Mouse (Mus musculus) MEL (cell line): Measurements from ENCODE around the gene Hist2h2ac. TPM values are rescaled to one million over a fixed set of nuclear protein-coding genes. Genes with fewer than 3 reads are reported as not detected.
A peak's percentile ranks its signal among the peaks of the same experiment; 100 is the strongest.

ENCODE experiments used
- DNase-seq: peaks from one replicate; pipeline ENCODE4 v3.0.0; 2011; ENCODE audit warnings: low read depth, low spot score
- H3K27ac ChIP-seq: 2 replicates; pipeline ENCODE4 v1.5.1; 2012; ENCODE audit warnings: low read depth, mild to moderate bottlenecking, control low read depth, low read length, moderate library complexity; ENCODE audit not compliant: control insufficient read depth
- H3K27me3 ChIP-seq, 2 experiments: fragments of 150-350 bp in 1 of 2; sonication (generic) in 1 of 2; 2 replicates each; pipeline ENCODE4 v1.6.1; 2012; ENCODE audit warnings: low read length in 2 of 2, mild to moderate bottlenecking in 2 of 2, improper control_type of control experiment in 1 of 2, moderate library complexity in 1 of 2; ENCODE audit not compliant: insufficient read depth in 2 of 2, control insufficient read depth in 1 of 2
- H3K36me3 ChIP-seq, 2 experiments: 2 replicates each; pipeline ENCODE4 v1.6.1; 2012 to 2014; ENCODE audit warnings: low read length in 2 of 2, improper control_type of control experiment in 1 of 2, inconsistent platforms in 1 of 2, mild to moderate bottlenecking in 1 of 2; ENCODE audit not compliant: insufficient read depth in 2 of 2, control insufficient read depth in 1 of 2
- H3K4me1 ChIP-seq, 2 experiments: fragments of 150-350 bp in 1 of 2; sonication (generic) in 1 of 2; 2 replicates each; pipeline ENCODE4 v1.6.1; 2012; ENCODE audit warnings: low read length in 2 of 2, improper control_type of control experiment in 1 of 2, mild to moderate bottlenecking in 1 of 2; ENCODE audit not compliant: insufficient read depth in 2 of 2, control insufficient read depth in 1 of 2
- H3K4me3 ChIP-seq, 2 experiments: fragments of 150-350 bp in 1 of 2; sonication (generic) in 1 of 2; 2 replicates each; pipeline ENCODE4 v1.5.1; 2012; ENCODE audit warnings: low read depth in 2 of 2, low read length in 2 of 2, mild to moderate bottlenecking in 2 of 2, moderate library complexity in 2 of 2, control low read depth in 1 of 2, improper control_type of control experiment in 1 of 2; ENCODE audit not compliant: control insufficient read depth in 1 of 2, insufficient read depth in 1 of 2
- H3K79me2 ChIP-seq: 2 replicates; pipeline ENCODE4 v1.6.1; 2012; ENCODE audit warnings: mild to moderate bottlenecking, low read length, moderate library complexity; ENCODE audit not compliant: control insufficient read depth, poor library complexity, insufficient read depth
- H3K9ac ChIP-seq: 2 replicates; pipeline ENCODE4 v1.6.1; 2012; ENCODE audit warnings: low read depth, mild to moderate bottlenecking, control low read depth, low read length, moderate library complexity; ENCODE audit not compliant: control insufficient read depth, poor library complexity, severe bottlenecking
- H3K9me3 ChIP-seq: fragments of 150-350 bp; sonication (generic); replicated peaks from 2 replicates; pipeline ENCODE4 v1.6.1; 2012; ENCODE audit warnings: mild to moderate bottlenecking, low read length, improper control_type of control experiment, moderate library complexity; ENCODE audit not compliant: insufficient read depth
- CHD1 ChIP-seq: IDR thresholded peaks from 2 replicates; pipeline ENCODE4 v1.6.1; 2012; ENCODE audit warnings: low read depth, mild to moderate bottlenecking, inconsistent platforms, low read length, improper control_type of control experiment
- CHD2 ChIP-seq: IDR thresholded peaks from 2 replicates; pipeline ENCODE4 v1.6.1; 2011; ENCODE audit warnings: low read length, improper control_type of control experiment
- CTCF ChIP-seq, 3 experiments: IDR thresholded peaks in 2 of 3; conservative IDR thresholded peaks in 1 of 3; 2 replicates each; pipeline ENCODE4 v1.5.1; 2011 to 2012; ENCODE audit warnings: low read length in 3 of 3, low read depth in 2 of 3, mild to moderate bottlenecking in 2 of 3, improper control_type of control experiment in 1 of 3, inconsistent platforms in 1 of 3, mixed read lengths in 1 of 3, moderate library complexity in 1 of 3; ENCODE audit not compliant: control insufficient read depth in 1 of 3, insufficient read depth in 1 of 3, poor library complexity in 1 of 3, severe bottlenecking in 1 of 3
- ELF1 ChIP-seq: IDR thresholded peaks from 2 replicates; pipeline ENCODE4 v1.6.1; 2014; ENCODE audit warnings: low read depth, mild to moderate bottlenecking, inconsistent platforms, low read length, improper control_type of control experiment, moderate library complexity
- ETS1 ChIP-seq: IDR thresholded peaks from 2 replicates; pipeline ENCODE4 v1.6.1; 2012; ENCODE audit warnings: low read depth, mild to moderate bottlenecking, inconsistent platforms, low read length, improper control_type of control experiment, moderate library complexity
- GABPA ChIP-seq: IDR thresholded peaks from 2 replicates; pipeline ENCODE4 v1.6.1; 2012; ENCODE audit warnings: low read depth, mild to moderate bottlenecking, inconsistent platforms, low read length, improper control_type of control experiment, moderate library complexity
- GATA1 ChIP-seq: IDR thresholded peaks from 2 replicates; pipeline ENCODE4 v1.6.1; 2011; ENCODE audit warnings: low read depth, low read length, improper control_type of control experiment
- HCFC1 ChIP-seq: IDR thresholded peaks from 2 replicates; pipeline ENCODE4 v1.6.1; 2012; ENCODE audit warnings: low read depth, mild to moderate bottlenecking, inconsistent platforms, low read length, improper control_type of control experiment, moderate library complexity
- MAFK ChIP-seq: IDR thresholded peaks from 2 replicates; pipeline ENCODE4 v1.6.1; 2011; ENCODE audit warnings: low read depth, mild to moderate bottlenecking, low read length, improper control_type of control experiment, borderline replicate concordance
- MAX ChIP-seq: IDR thresholded peaks from 2 replicates; pipeline ENCODE4 v1.6.1; 2011; ENCODE audit warnings: low read length, improper control_type of control experiment
- MAZ ChIP-seq: IDR thresholded peaks from 2 replicates; pipeline ENCODE4 v1.6.1; 2012; ENCODE audit warnings: low read depth, mild to moderate bottlenecking, inconsistent platforms, low read length, improper control_type of control experiment
- MEF2A ChIP-seq: IDR thresholded peaks from 2 replicates; pipeline ENCODE4 v1.6.1; 2014; ENCODE audit warnings: low read depth, mild to moderate bottlenecking, inconsistent platforms, low read length, improper control_type of control experiment; ENCODE audit not compliant: poor library complexity, insufficient replicate concordance, severe bottlenecking; ENCODE audit errors: extremely low read depth
- MXI1 ChIP-seq: IDR thresholded peaks from 2 replicates; pipeline ENCODE4 v1.6.1; 2011; ENCODE audit warnings: mild to moderate bottlenecking, low read depth, low read length, improper control_type of control experiment
- MYB ChIP-seq: IDR thresholded peaks from 2 replicates; pipeline ENCODE4 v1.6.1; 2011; ENCODE audit warnings: mild to moderate bottlenecking, low read depth, low read length, improper control_type of control experiment
- MYC ChIP-seq: IDR thresholded peaks from 2 replicates; pipeline ENCODE4 v1.6.1; 2011; ENCODE audit warnings: low read depth, mild to moderate bottlenecking, low read length, improper control_type of control experiment, moderate library complexity
- NELFE ChIP-seq: IDR thresholded peaks from 2 replicates; pipeline ENCODE4 v1.6.1; 2011; ENCODE audit warnings: low read depth, low read length, improper control_type of control experiment
- NRF1 ChIP-seq: IDR thresholded peaks from 2 replicates; pipeline ENCODE4 v1.6.1; 2014; ENCODE audit warnings: low read depth, mild to moderate bottlenecking, inconsistent platforms, low read length, improper control_type of control experiment, moderate library complexity; ENCODE audit not compliant: poor library complexity, insufficient read depth, severe bottlenecking
- POLR2AphosphoS5 ChIP-seq: IDR thresholded peaks from 2 replicates; pipeline ENCODE4 v1.6.1; 2012; ENCODE audit warnings: low read depth, borderline replicate concordance, mild to moderate bottlenecking, inconsistent platforms, low read length, moderate library complexity, mixed read lengths
- RCOR1 ChIP-seq: IDR thresholded peaks from 2 replicates; pipeline ENCODE4 v1.6.1; 2012; ENCODE audit warnings: low read depth, mild to moderate bottlenecking, inconsistent platforms, low read length, improper control_type of control experiment
- TCF12 ChIP-seq: IDR thresholded peaks from 2 replicates; pipeline ENCODE4 v1.6.1; 2014; ENCODE audit warnings: low read depth, mild to moderate bottlenecking, inconsistent platforms, low read length, improper control_type of control experiment, moderate library complexity
- USF1 ChIP-seq: IDR thresholded peaks from 2 replicates; pipeline ENCODE4 v1.6.1; 2014; ENCODE audit warnings: low read depth, mild to moderate bottlenecking, inconsistent platforms, low read length, improper control_type of control experiment, moderate library complexity
- ZMIZ1 ChIP-seq: IDR thresholded peaks from 2 replicates; pipeline ENCODE4 v1.6.1; 2012; ENCODE audit warnings: low read depth, mild to moderate bottlenecking, inconsistent platforms, low read length, improper control_type of control experiment, moderate library complexity
- polyA plus RNA-seq, 2 experiments: library from polyadenylated mRNA; stranded (reverse) in 1 of 2; unstranded in 1 of 2; fragments of >175 nt in 1 of 2; fragments of >200 nt in 1 of 2; gene quantifications; 2 replicates each; pipeline versions ENCODE4 v1.2.1 to v1.2.4; 2012; ENCODE audit warnings: low replicate concordance in 2 of 2, low read depth in 1 of 2; ENCODE audit not compliant: insufficient read length in 2 of 2, insufficient read depth in 1 of 2, missing spikeins in 1 of 2
- total RNA-seq: library from RNA; depleted of rRNA; stranded (reverse); fragments of 300-350 nt; gene quantifications from 2 replicates; pipeline ENCODE4 v1.2.3, GENCODE M21; 2012

Hist2h2ac gene
- total and polyA plus RNA-seq, 3 experiments: 4.8 to 2,824 TPM; not detected in 1

GRCm38 (mm10) chr3:96171583-96172196 lies 49.0 kb downstream of the Hist2h2ac start:
- no peaks in the 10 kb centered on the region for H3K27me3 ChIP-seq
- no peaks in the 10 kb centered on the region for H3K9me3 ChIP-seq
- peak overlapping the region; percentile 92 for H3K27ac ChIP-seq
- H3K79me2 ChIP-seq: peaks cover 43% of the 10 kb centered on the region
- H3K4me1 ChIP-seq: peaks cover 8 to 35% of the 10 kb centered on the region in 2 experiments
- H3K36me3 ChIP-seq: peaks cover 17 to 40% of the 10 kb centered on the region in 2 experiments
- DNase-seq: no peak
- H3K9ac ChIP-seq: peak overlapping the region; percentile 86
- TF ChIP-seq MEF2A: no peak
- 0 out of 2 replicates have a peak, but pooled peaks have one; percentile 27 for TF ChIP-seq GATA1
- no peak for TF ChIP-seq CTCF (IDR thresholded peaks at IDR 0.05 in 2 of 3, conservative IDR thresholded peaks at IDR 0.05 in 1 of 3; ENCODE audit: control insufficient read depth in 1 of 3, insufficient read depth in 1 of 3, low read depth in 2 of 3, low read length in 3 of 3, poor library complexity in 1 of 3, severe bottlenecking in 1 of 3)
- TF ChIP-seq ZMIZ1: no peak
- no peak for TF ChIP-seq RCOR1
- TF ChIP-seq ELF1: no peak
- no peak for TF ChIP-seq MXI1
- no peak for TF ChIP-seq ETS1
- no peak for TF ChIP-seq NRF1
- no peak for TF ChIP-seq MYC
- TF ChIP-seq MYB: no peak
- TF ChIP-seq HCFC1: no peak
- no peak for TF ChIP-seq NELFE
- 0 out of 2 replicates have a peak, but pooled peaks have one; percentile 9 for TF ChIP-seq MAX
- no peak for TF ChIP-seq CHD2
- peak; percentile 99 for TF ChIP-seq CHD1
- no peak for TF ChIP-seq TCF12
- no peak for TF ChIP-seq MAFK
- TF ChIP-seq MAZ: peak; percentile 13; the same call in 1 of the 2 replicates
- TF ChIP-seq USF1: no peak
- no peak for TF ChIP-seq POLR2AphosphoS5
- no peak for TF ChIP-seq GABPA
- TF ChIP-seq, all 39 proteins: peak for 4
- peak overlapping the region; percentile 75 to 77 for H3K4me3 ChIP-seq
